In genomic region chr11:116290556-116290955, GRCm38 (mm10) we compare ENCODE assay signal across 28 mouse cellular contexts. TPM values are rescaled to one million over a fixed set of nuclear protein-coding genes. Genes with fewer than 3 reads are reported as not detected.
DNase-seq lines count a peak whose midpoint lies in the region; ATAC-seq lines count a peak whose summit lies in the region.
"Had no signal": no experiment of that assay in that cellular context is flagged by ENCODE, and none has a peak within 500 bp of the region (broad histone marks: within the 10 kb centered on the region; RNA-seq: fewer than 3 reads in every experiment).

No protein-coding gene starts in this region.

- 71% methylated on average over 8 of the region's 8 CpGs for WGBS in kidney, embryonic 15.5 days
- WGBS in stomach, embryonic 14.5 days: 68% methylated on average over 8 of the region's 8 CpGs

- DNase-seq in kidney, postnatal 14 days: peak; percentile 43
- DNase-seq in lung, postnatal 10 days: peak; percentile 24
- no peak for DNase-seq in lung, postnatal 25 days (ENCODE audit: low spot score)
- DNase-seq in urinary bladder, adult 18-20 months (ENCODE audit: low spot score in 2 of 2): no peak
- DNase-seq: adrenal gland, adult 2 months; B cell, adult 2 months; cerebellum, adult 11-12 months; cerebellum, postnatal 14 days; gastrocnemius, postnatal 10 days; heart, adult 18-20 months; heart, postnatal 10 days; left cerebral cortex, postnatal 4 days; right cerebral cortex, adult 18-20 months had no signal

- H3K9me3 ChIP-seq in kidney, embryonic 15.5 days (replicated peaks): no peaks in the 10 kb centered on the region
- no peaks in the 10 kb centered on the region for H3K9me3 ChIP-seq in stomach, embryonic 14.5 days (ENCODE audit: control insufficient read depth, low read depth, low read length)
- H3K9me3 ChIP-seq: forebrain, embryonic 10.5 days; G1E; heart, embryonic 12.5 days; limb, embryonic 15.5 days had no signal

- ATAC-seq in kidney, embryonic 15.5 days (replicated peaks; ENCODE audit: low FRiP score): no peak
- ATAC-seq in stomach, embryonic 14.5 days (ENCODE audit: insufficient number of reproducible peaks, insufficient read depth, low FRiP score, low read depth): no peak
- ATAC-seq in granulocyte monocyte progenitor cell, adult 5-6 weeks (replicated peaks; ENCODE audit: poor library complexity, severe bottlenecking): no peak
- ATAC-seq: forebrain, embryonic 16.5 days; midbrain, embryonic 16.5 days had no signal

- H3K9ac ChIP-seq in kidney, embryonic 15.5 days: no peak overlapping the region
- H3K9ac ChIP-seq in stomach, embryonic 14.5 days (replicated peaks; ENCODE audit: low read depth, low read length): no peak overlapping the region
- H3K9ac ChIP-seq: heart, embryonic 12.5 days; limb, embryonic 15.5 days; liver, embryonic 14.5 days had no signal

- H3K27ac ChIP-seq in kidney, embryonic 15.5 days: no peak overlapping the region
- H3K27ac ChIP-seq in stomach, embryonic 14.5 days (ENCODE audit: low read length): peak overlapping the region; percentile 18; the same call in 1 of the 2 replicates
- H3K27ac ChIP-seq: forebrain, embryonic 10.5 days; limb, embryonic 15.5 days; liver, embryonic 14.5 days; macrophage had no signal

- H3K4me2 ChIP-seq in kidney, embryonic 15.5 days: no peak overlapping the region
- no peak overlapping the region for H3K4me2 ChIP-seq in stomach, embryonic 14.5 days (replicated peaks; ENCODE audit: low read depth, low read length)
- H3K4me2 ChIP-seq: heart, embryonic 12.5 days; limb, embryonic 15.5 days had no signal

- peaks cover 8% of the 10 kb centered on the region for H3K27me3 ChIP-seq in kidney, embryonic 15.5 days
- H3K27me3 ChIP-seq in stomach, embryonic 14.5 days (ENCODE audit: control insufficient read depth, insufficient read depth, low read length): no peaks in the 10 kb centered on the region
- H3K27me3 ChIP-seq: CH12.LX had no signal

- H3K4me3 ChIP-seq in kidney, embryonic 15.5 days (replicated peaks): no peak overlapping the region
- H3K4me3 ChIP-seq in stomach, embryonic 14.5 days (ENCODE audit: low read depth, low read length): no peak overlapping the region
- H3K4me3 ChIP-seq: forebrain, embryonic 10.5 days; heart, embryonic 12.5 days; limb, embryonic 15.5 days; myocyte had no signal

- H3K36me3 ChIP-seq in kidney, embryonic 15.5 days: peaks cover 74% of the 10 kb centered on the region
- H3K36me3 ChIP-seq in stomach, embryonic 14.5 days (ENCODE audit: control insufficient read depth, insufficient read depth, low read length): peaks cover 31% of the 10 kb centered on the region; the same call in 1 of the 2 replicates

- peaks cover 6% of the 10 kb centered on the region for H3K4me1 ChIP-seq in kidney, embryonic 15.5 days
- peaks cover 15% of the 10 kb centered on the region; the same call in 1 of the 2 replicates for H3K4me1 ChIP-seq in stomach, embryonic 14.5 days (ENCODE audit: control insufficient read depth, insufficient read depth, low read length)
- H3K4me1 ChIP-seq: forebrain, embryonic 10.5 days had no signal

RNA-seq across cellular contexts. Expression of gene Galr2, which starts 9.8 kb away (rescaled TPM):
- polyA plus RNA-seq in kidney, embryonic 15.5 days (2015; fragmentation: Nextera tagmentation; extraction: Ambion mirVana): 0.22 and 0.32 TPM in 2 replicates
- polyA plus RNA-seq in stomach, embryonic 14.5 days (2014; fragmentation: Nextera tagmentation; extraction: Ambion mirVana): 0.13 and 0.15 TPM in 2 replicates
- not detected in 2 replicates for total RNA-seq in granulocyte monocyte progenitor cell, adult 5-6 weeks (2014; fragmentation: Nextera tagmentation)
- 0.09 TPM in 1 of 2 replicates, not detected in the other for total RNA-seq in granulocyte monocyte progenitor cell, adult 5-6 weeks (2017)
- total RNA-seq: heart, adult 18-20 months; heart, postnatal 10 days; layer of hippocampus, postnatal 10 days; left cerebral cortex, adult 8-10 months had no signal
- polyA plus RNA-seq: G1E; heart, embryonic 12.5 days; macrophage had no signal

RNA-seq across cellular contexts. Expression of gene Exoc7, which starts 16.5 kb away (rescaled TPM):
- 61.8 and 64.0 TPM in 2 replicates for polyA plus RNA-seq in kidney, embryonic 15.5 days (2015; fragmentation: Nextera tagmentation; extraction: Ambion mirVana)
- 67.3 and 72.7 TPM in 2 replicates for polyA plus RNA-seq in stomach, embryonic 14.5 days (2014; fragmentation: Nextera tagmentation; extraction: Ambion mirVana)
- total RNA-seq in granulocyte monocyte progenitor cell, adult 5-6 weeks (2014; fragmentation: Nextera tagmentation): 23.0 and 45.3 TPM in 2 replicates
- total RNA-seq in granulocyte monocyte progenitor cell, adult 5-6 weeks (2017): 30.1 and 36.6 TPM in 2 replicates

RNA-seq across cellular contexts. Expression of gene Srp68, which starts 16.5 kb away (rescaled TPM):
- polyA plus RNA-seq in kidney, embryonic 15.5 days (2015; fragmentation: Nextera tagmentation; extraction: Ambion mirVana): 91.3 and 96.5 TPM in 2 replicates
- polyA plus RNA-seq in stomach, embryonic 14.5 days (2014; fragmentation: Nextera tagmentation; extraction: Ambion mirVana): 71.8 and 74.2 TPM in 2 replicates
- total RNA-seq in granulocyte monocyte progenitor cell, adult 5-6 weeks (2014; fragmentation: Nextera tagmentation): 104 and 123 TPM in 2 replicates
- 75.2 and 75.7 TPM in 2 replicates for total RNA-seq in granulocyte monocyte progenitor cell, adult 5-6 weeks (2017)

RNA-seq across cellular contexts. Expression of gene Foxj1, which starts 44.6 kb away (rescaled TPM):
- polyA plus RNA-seq in kidney, embryonic 15.5 days (2015; fragmentation: Nextera tagmentation; extraction: Ambion mirVana): 2.9 TPM in 2 replicates
- 0.17 and 0.34 TPM in 2 replicates for polyA plus RNA-seq in stomach, embryonic 14.5 days (2014; fragmentation: Nextera tagmentation; extraction: Ambion mirVana)
- total RNA-seq in granulocyte monocyte progenitor cell, adult 5-6 weeks (2014; fragmentation: Nextera tagmentation): not detected in 2 replicates
- total RNA-seq in granulocyte monocyte progenitor cell, adult 5-6 weeks (2017): not detected in 2 replicates
- total RNA-seq: heart, postnatal 10 days had no signal
- polyA plus RNA-seq: macrophage had no signal

RNA-seq across cellular contexts. Expression of gene Evpl, which starts 52.7 kb away (rescaled TPM):
- 2.8 and 2.9 TPM in 2 replicates for polyA plus RNA-seq in kidney, embryonic 15.5 days (2015; fragmentation: Nextera tagmentation; extraction: Ambion mirVana)
- polyA plus RNA-seq in stomach, embryonic 14.5 days (2014; fragmentation: Nextera tagmentation; extraction: Ambion mirVana): 5.0 and 6.0 TPM in 2 replicates
- 0.13 and 0.58 TPM in 2 replicates for total RNA-seq in granulocyte monocyte progenitor cell, adult 5-6 weeks (2014; fragmentation: Nextera tagmentation)
- 1.5 and 1.7 TPM in 2 replicates for total RNA-seq in granulocyte monocyte progenitor cell, adult 5-6 weeks (2017)
- polyA plus RNA-seq: macrophage had no signal

Comparison
In these comparisons a context has a peak if more than half of its experiments do, and no peak if none do; other contexts are left out.
1. DNase-seq: peak in kidney, postnatal 14 days (single experiment) and lung, postnatal 10 days (single experiment); none in lung, postnatal 25 days (single experiment) and urinary bladder, adult 18-20 months (0 of 2).